Mouse (Mus musculus) brain, embryonic 14.5 days (tissue): ENCODE results near the gene Hexdc. TPM values are rescaled to one million over a fixed set of nuclear protein-coding genes. Genes with fewer than 3 reads are reported as not detected.

Experiments used
- DNase-seq: peaks from one replicate; pipeline ENCODE4 v3.0.0-alpha.2; 2011; ENCODE audit warnings: low read depth
- CTCF ChIP-seq: fragments of 200-500 bp; IDR thresholded peaks from 2 replicates; pipeline ENCODE4 v1.5.1; 2012; ENCODE audit warnings: inconsistent platforms, mild to moderate bottlenecking, moderate library complexity, borderline replicate concordance; ENCODE audit not compliant: insufficient read depth, insufficient read length; ENCODE audit errors: extremely low read depth
- POLR2A ChIP-seq: fragments of 200-500 bp; IDR thresholded peaks from 2 replicates; pipeline ENCODE4 v1.6.1; 2012; ENCODE audit warnings: mild to moderate bottlenecking, inconsistent platforms, borderline replicate concordance; ENCODE audit not compliant: poor library complexity, insufficient read depth, insufficient read length, severe bottlenecking; ENCODE audit errors: extremely low read depth
- polyA plus RNA-seq: library from polyadenylated mRNA; depleted of rRNA; stranded (reverse); fragments of >200 nt; gene quantifications from 2 replicates; pipeline ENCODE4 v1.2.3, GENCODE M21; 2012

Gene Hexdc
- polyA plus RNA-seq, 1 experiment = 70.6 TPM

GRCm38 (mm10) chr11:121229018-121229439 lies 24.8 kb downstream of the Hexdc start, which contains the start of gene Cybc1:
Cybc1 (minus strand) TSS chr11:121229322.
- 0 out of 2 replicates have a peak, but pooled peaks have one; percentile 17 for TF ChIP-seq CTCF
- TF ChIP-seq POLR2A = no peak
- peak; percentile 92 for DNase-seq

GRCm38 (mm10) chr11:121231191-121231590 lies 27.0 kb downstream of the Hexdc start:
- no peak for DNase-seq
- TF ChIP-seq CTCF (no peak), POLR2A (no peak)

GRCm38 (mm10) chr11:121231628-121232291 lies 27.5 kb downstream of the Hexdc start:
- peak; percentile 13 for DNase-seq

DNA sequence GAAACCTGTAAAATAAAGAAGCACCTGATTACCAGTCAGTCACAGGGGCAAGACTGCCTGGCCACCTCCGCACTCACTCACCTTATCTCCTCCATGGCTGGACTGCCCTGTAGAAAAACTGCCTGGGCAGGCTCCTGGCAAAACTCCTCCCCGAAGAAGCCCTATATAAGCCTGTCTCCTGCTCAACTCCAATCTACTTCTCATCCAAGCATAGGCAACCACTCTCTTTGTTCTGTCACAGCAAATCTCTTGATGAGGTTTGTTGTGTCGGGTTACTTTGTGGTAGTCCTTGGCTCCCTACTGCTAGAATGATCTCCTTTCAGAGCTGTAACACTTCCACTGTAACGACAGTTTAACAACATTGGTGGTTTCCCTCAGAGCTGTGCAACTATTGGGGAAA lies 28.5 kb downstream of the Hexdc start:
- no peak for DNase-seq
- no peak for TF ChIP-seq CTCF
- no peak for TF ChIP-seq POLR2A

More at GRCm38 (mm10) chr11:121231628-121232291, 27.5 kb downstream of the Hexdc start:
- TF ChIP-seq CTCF = no peak
- TF ChIP-seq POLR2A = no peak

DNA sequence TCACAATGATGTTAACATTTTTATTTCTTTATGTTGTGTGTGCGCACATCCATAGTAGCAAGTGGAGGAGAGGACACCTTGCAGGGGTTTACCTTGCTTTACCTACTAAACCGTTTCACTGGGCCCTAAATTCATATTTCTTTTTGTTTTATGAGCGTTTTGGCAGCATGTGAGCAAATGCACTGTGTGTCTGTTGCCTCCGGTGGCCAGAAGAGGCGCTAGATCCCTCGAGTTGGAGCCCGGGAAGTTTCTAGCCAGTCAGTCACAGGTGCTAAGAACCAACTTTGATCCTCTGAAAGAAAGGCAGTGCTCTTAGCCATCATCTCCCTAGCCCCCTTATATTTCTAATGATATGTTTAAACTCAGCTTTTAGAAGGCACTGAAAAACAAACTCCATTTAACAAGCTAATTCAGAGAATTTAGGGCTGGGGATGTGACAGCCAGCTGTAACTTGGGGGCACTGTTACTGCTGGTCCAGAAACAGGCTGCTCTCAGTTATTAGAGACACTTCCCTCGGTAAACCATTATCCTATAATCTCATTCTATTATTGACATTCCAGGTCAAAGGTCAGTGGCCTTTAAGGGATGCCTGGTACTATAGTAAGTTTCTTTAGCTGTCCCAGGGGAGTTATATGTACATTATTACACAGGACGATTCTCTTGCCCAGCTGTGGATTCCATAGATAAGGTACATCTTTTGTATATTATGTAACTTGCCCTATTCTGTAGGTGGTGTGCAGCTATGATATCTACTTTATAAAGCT lies 31.4 kb downstream of the Hexdc start:
- no peak for TF ChIP-seq POLR2A
- peak; percentile 55; the same call in 1 of the 2 replicates for TF ChIP-seq CTCF
- DNase-seq = peak; percentile 37

DNA sequence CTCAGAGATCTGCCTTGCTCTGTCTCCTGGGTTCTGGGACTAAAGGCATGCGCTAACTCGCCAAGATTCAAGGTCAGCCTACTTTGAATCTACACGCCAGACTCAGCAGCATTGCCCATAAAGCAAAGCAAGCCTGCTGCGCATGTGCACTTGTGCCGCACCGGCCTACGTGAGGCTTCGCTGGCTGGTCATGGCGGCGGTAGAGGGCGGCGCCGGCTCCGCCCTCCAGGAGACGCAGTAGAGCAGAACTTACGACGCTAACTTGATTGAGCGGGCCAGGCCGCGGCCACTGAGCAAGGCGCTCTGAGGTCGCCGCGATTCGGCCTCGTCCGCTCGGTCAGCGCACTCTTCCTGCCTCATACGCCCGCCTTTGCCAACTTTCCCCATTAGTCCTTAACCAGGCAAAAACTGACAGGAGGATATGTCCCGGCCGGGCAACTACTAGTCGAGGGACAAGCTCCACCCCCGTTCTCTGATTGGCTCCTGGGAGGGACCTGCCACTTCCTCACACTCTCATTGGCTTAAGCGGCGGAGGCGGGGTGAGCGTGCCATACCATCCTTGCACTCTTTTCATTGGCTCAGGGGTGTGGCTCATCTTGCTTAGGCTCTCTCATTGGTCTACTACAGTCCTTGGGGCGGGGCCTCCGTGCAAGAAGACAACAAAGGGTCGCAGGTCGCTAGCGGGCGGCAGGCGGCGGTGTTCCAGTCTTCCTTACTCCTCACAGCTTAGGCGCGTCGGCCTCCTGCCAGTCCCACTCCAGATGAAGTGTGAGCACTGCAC lies 32.5 kb downstream of the Hexdc start, which contains the start of gene Narf:
Gene Narf (plus strand): TSS at position 690 of the 781 bp plus-strand sequence.
- TF ChIP-seq CTCF (peak; percentile 58; the same call in 1 of the 2 replicates), POLR2A (peak; percentile 69; the same call in 1 of the 2 replicates)
- peak; percentile 100 for DNase-seq

DNA sequence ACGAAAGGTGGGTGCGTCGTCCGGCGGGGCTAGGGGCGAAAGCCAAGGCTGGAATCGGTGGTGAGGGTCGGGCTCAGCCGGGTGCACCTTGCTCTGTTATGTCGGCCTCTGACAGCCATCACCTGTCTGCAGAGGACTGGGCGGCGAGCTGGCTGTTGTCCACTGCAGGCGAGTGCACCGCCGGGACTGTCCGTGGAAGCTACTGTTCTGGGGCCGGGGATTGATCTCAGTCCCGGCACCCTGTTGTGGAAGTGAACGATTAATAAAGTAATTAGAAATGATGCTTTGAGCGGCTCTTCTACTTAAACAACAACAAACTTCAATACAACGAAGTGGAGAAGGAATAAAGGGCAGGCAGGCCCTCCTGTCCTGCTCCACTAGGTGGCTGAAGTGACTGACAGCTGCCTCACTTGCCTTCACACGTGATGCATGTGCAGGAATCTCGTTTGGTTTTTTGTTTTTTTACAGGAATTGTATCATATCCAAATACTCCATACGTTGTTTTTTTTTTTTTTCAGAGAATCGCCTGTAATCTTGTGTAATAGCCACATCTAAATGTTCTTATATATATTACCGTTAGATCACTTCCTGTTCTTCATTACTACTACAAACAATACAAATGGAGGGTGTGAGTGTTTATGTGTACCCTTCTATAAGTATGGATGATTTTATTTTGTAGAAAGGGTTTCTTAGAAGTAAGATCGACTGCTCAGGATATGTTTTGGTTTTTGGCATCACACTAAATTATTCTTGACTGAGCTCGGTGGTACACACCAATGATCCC lies 33.3 kb downstream of the Hexdc start:
- no peak for TF ChIP-seq POLR2A
- TF ChIP-seq CTCF = peak; percentile 56; the same call in 1 of the 2 replicates
- DNase-seq = peak; percentile 77

GRCm38 (mm10) chr11:121239669-121240068 lies 35.4 kb downstream of the Hexdc start:
- TF ChIP-seq CTCF (no peak), POLR2A (no peak)
- no peak for DNase-seq

GRCm38 (mm10) chr11:121250196-121250595 lies 46.0 kb downstream of the Hexdc start:
- no peak for DNase-seq

More at GRCm38 (mm10) chr11:121250196-121250595, 46.0 kb downstream of the Hexdc start:
- no peak for TF ChIP-seq POLR2A
- no peak for TF ChIP-seq CTCF
